32 mouse cellular contexts compared by ENCODE assay signal in the genomic region with DNA sequence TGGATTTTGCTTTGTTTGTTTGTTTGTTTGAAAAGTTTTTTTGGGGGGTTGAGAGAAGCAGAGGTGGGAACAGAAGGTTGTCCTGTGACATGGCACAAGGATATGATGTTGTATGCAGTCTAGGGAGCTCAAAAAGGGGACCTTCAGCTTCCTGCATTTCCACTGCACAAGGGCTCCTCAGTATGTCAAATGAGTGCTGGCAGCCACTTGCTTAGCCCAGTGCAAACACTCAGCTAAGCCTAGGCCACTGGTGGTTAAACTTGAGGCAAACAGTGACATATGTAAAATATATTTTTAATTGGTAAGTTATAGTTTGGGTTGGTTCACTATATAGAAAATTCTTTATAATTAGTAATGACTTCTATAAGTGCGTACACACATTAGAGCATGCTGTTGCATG. TPM values are rescaled to one million over a fixed set of nuclear protein-coding genes. Genes with fewer than 3 reads are reported as not detected.
"Had no signal": no experiment of that assay in that cellular context is flagged by ENCODE, and none has a peak within 500 bp of the region (broad histone marks: within the 10 kb centered on the region; RNA-seq: fewer than 3 reads in every experiment).

No protein-coding gene starts in this region.

- H3K4me3 ChIP-seq: embryonic facial prominence, embryonic 10.5 days; embryonic facial prominence, embryonic 12.5 days; embryonic facial prominence, embryonic 13.5 days; embryonic facial prominence, embryonic 15.5 days; erythroblast, embryonic 14.5 days; forebrain, embryonic 10.5 days; forebrain, embryonic 12.5 days; forebrain, embryonic 13.5 days; forebrain, embryonic 15.5 days; gastrocnemius, adult 2 months had no signal

- DNase-seq: cerebellum, adult 18-20 months; cerebellum, adult 2 months; cerebellum, adult 8-10 months; cerebellum, adult 9-10 months; cerebellum, adult 9-11 months; cerebellum, postnatal 10 days; cerebellum, postnatal 14 days; cerebellum, postnatal 25 days; cerebellum, postnatal 36 days; embryo, embryonic 11 days; forebrain, postnatal 0 days; gastrocnemius, adult 2 months; gastrocnemius, postnatal 10 days; gastrocnemius, postnatal 14 days; gastrocnemius, postnatal 25 days; gastrocnemius, postnatal 36 days; heart, adult 11 months had no signal

- ATAC-seq: forebrain, embryonic 13.5 days; forebrain, embryonic 14.5 days; forebrain, embryonic 15.5 days; forebrain, embryonic 16.5 days; forebrain, postnatal 0 days had no signal

- H3K9ac ChIP-seq: embryonic facial prominence, embryonic 12.5 days; embryonic facial prominence, embryonic 13.5 days; embryonic facial prominence, embryonic 15.5 days; forebrain, embryonic 12.5 days; forebrain, embryonic 13.5 days; forebrain, embryonic 15.5 days; forebrain, postnatal 0 days had no signal

- H3K9me3 ChIP-seq: embryonic facial prominence, embryonic 10.5 days; embryonic facial prominence, embryonic 12.5 days; embryonic facial prominence, embryonic 13.5 days; embryonic facial prominence, embryonic 15.5 days; forebrain, embryonic 10.5 days; forebrain, embryonic 12.5 days; forebrain, embryonic 13.5 days; forebrain, embryonic 15.5 days had no signal

- H3K36me3 ChIP-seq: embryonic facial prominence, embryonic 10.5 days; embryonic facial prominence, embryonic 12.5 days; embryonic facial prominence, embryonic 13.5 days; embryonic facial prominence, embryonic 15.5 days; forebrain, embryonic 10.5 days; forebrain, embryonic 12.5 days; forebrain, embryonic 15.5 days had no signal

- H3K27me3 ChIP-seq: embryonic facial prominence, embryonic 12.5 days; embryonic facial prominence, embryonic 13.5 days; embryonic facial prominence, embryonic 15.5 days; forebrain, embryonic 12.5 days; forebrain, embryonic 13.5 days; forebrain, embryonic 15.5 days had no signal

- H3K4me1 ChIP-seq: embryonic facial prominence, embryonic 10.5 days; embryonic facial prominence, embryonic 12.5 days; embryonic facial prominence, embryonic 13.5 days; embryonic facial prominence, embryonic 15.5 days; forebrain, embryonic 10.5 days; forebrain, embryonic 12.5 days; forebrain, embryonic 13.5 days; forebrain, embryonic 15.5 days had no signal

- H3K27ac ChIP-seq: embryonic facial prominence, embryonic 10.5 days; embryonic facial prominence, embryonic 12.5 days; embryonic facial prominence, embryonic 13.5 days; embryonic facial prominence, embryonic 15.5 days; forebrain, embryonic 10.5 days; forebrain, embryonic 12.5 days; forebrain, embryonic 13.5 days; forebrain, embryonic 15.5 days; gastrocnemius, adult 2 months had no signal

- H3K4me2 ChIP-seq: embryonic facial prominence, embryonic 12.5 days; embryonic facial prominence, embryonic 13.5 days; embryonic facial prominence, embryonic 15.5 days; forebrain, embryonic 12.5 days; forebrain, embryonic 13.5 days; forebrain, embryonic 15.5 days had no signal

RNA-seq across cellular contexts. Expression of a gene that starts 2.8 kb away (rescaled TPM):
- polyA plus RNA-seq: cerebellum, adult 2 months; cortical plate, adult 2 months; embryonic facial prominence, embryonic 10.5 days; embryonic facial prominence, embryonic 11.5 days; embryonic facial prominence, embryonic 12.5 days; embryonic facial prominence, embryonic 13.5 days; erythroblast, embryonic 14.5 days; forebrain, embryonic 10.5 days; forebrain, embryonic 11.5 days; forebrain, embryonic 12.5 days; forebrain, embryonic 13.5 days; forebrain, embryonic 14.5 days; forebrain, embryonic 15.5 days; forebrain, embryonic 16.5 days; forebrain, postnatal 0 days; frontal cortex, adult 2 months had no signal
